Mouse (Mus musculus) embryo, embryonic 9.5 days (tissue): ENCODE results near the gene Grik4.

ENCODE experiments used
- DNase-seq: peaks from one replicate; pipeline ENCODE4 v3.0.0-alpha.2; 2017; ENCODE audit errors: extremely low spot score

Gene Grik4

GRCm38 (mm10) chr9:42578106-42578505, 366.2 kb downstream of the Grik4 start:
- DNase-seq = no peak

GRCm38 (mm10) chr9:42573616-42574350, 370.5 kb downstream of the Grik4 start:
- DNase-seq = no peak

GRCm38 (mm10) chr9:42573180-42573579, 371.1 kb downstream of the Grik4 start:
- peak; percentile 67 for DNase-seq

GRCm38 (mm10) chr9:42565921-42566320, 378.4 kb downstream of the Grik4 start:
- no peak for DNase-seq

GRCm38 (mm10) chr9:42555186-42555585, 389.1 kb downstream of the Grik4 start:
- no peak for DNase-seq

- DNase-seq = peak; percentile 89
Measured at GRCm38 (mm10) chr9:42550116-42550515, 394.2 kb downstream of the Grik4 start.

- DNase-seq = no peak
Measured at GRCm38 (mm10) chr9:42548981-42549380, 395.3 kb downstream of the Grik4 start.

- no peak for DNase-seq
Measured at GRCm38 (mm10) chr9:42544521-42544920, 399.8 kb downstream of the Grik4 start.

- DNase-seq = no peak
Measured at GRCm38 (mm10) chr9:42533491-42533890, 410.8 kb downstream of the Grik4 start.

- no peak for DNase-seq
Measured at GRCm38 (mm10) chr9:42533041-42533440, 411.3 kb downstream of the Grik4 start.

- no peak for DNase-seq
Measured at GRCm38 (mm10) chr9:42531951-42532350, 412.3 kb downstream of the Grik4 start.

GRCm38 (mm10) chr9:42530221-42531152, 413.8 kb downstream of the Grik4 start:
- DNase-seq = peak; percentile 44

GRCm38 (mm10) chr9:42520587-42521084, 423.7 kb downstream of the Grik4 start:
- peak; percentile 57 for DNase-seq

GRCm38 (mm10) chr9:42518163-42518562, 426.1 kb downstream of the Grik4 start:
- no peak for DNase-seq

- no peak for DNase-seq
Measured at GRCm38 (mm10) chr9:42513159-42513558, 431.1 kb downstream of the Grik4 start.

GRCm38 (mm10) chr9:42512312-42512711, 432.0 kb downstream of the Grik4 start:
- no peak for DNase-seq

- DNase-seq = no peak
Measured at GRCm38 (mm10) chr9:42508235-42508634, 436.1 kb downstream of the Grik4 start.

GRCm38 (mm10) chr9:42507709-42508108, 436.6 kb downstream of the Grik4 start, which contains the start of gene Tbcel:
TSS of gene Tbcel (minus strand) at chr9:42507809.
- no peak for DNase-seq

GRCm38 (mm10) chr9:42507022-42507421, 437.3 kb downstream of the Grik4 start:
- no peak for DNase-seq

GRCm38 (mm10) chr9:42504971-42505510, 439.3 kb downstream of the Grik4 start:
- DNase-seq = no peak

GRCm38 (mm10) chr9:42504559-42504958, 439.7 kb downstream of the Grik4 start:
- no peak for DNase-seq

GRCm38 (mm10) chr9:42503709-42504108, 440.6 kb downstream of the Grik4 start:
- DNase-seq = no peak
